Mouse (Mus musculus): ENCODE results near the gene Slc16a11. TPM values are rescaled to one million over a fixed set of nuclear protein-coding genes. Genes with fewer than 3 reads are reported as not detected.

Gene Slc16a11
- total and polyA plus RNA-seq, 3 experiments, result 0.51 to 2.3 TPM; not detected in 1

GRCm38 (mm10) chr11:70219873-70220272, 7.3 kb downstream of the Slc16a11 start:
- Histone ChIP-seq H3K4me1 (ENCODE audit: control insufficient read depth in 1 of 2, insufficient read depth in 2 of 2) (peaks cover 15 to 30% of the 10 kb centered on the region in 2 experiments; a peak in 3 of 4 replicates), H3K36me3 (replicated peaks in 1 of 2; ENCODE audit: control insufficient read depth in 1 of 2, insufficient read depth in 1 of 2, low read length in 1 of 2) (peaks cover 5 to 57% of the 10 kb centered on the region in 2 experiments), H3K27ac (ENCODE audit: insufficient read depth, low read depth) (no peak overlapping the region), H3K4me3 (replicated peaks in 1 of 3; ENCODE audit: low read depth in 2 of 3, low read length in 2 of 3, poor library complexity in 1 of 3) (peak overlapping the region; percentile 61 to 78 (median 76)), H3K4me2 (ENCODE audit: insufficient read depth, low read depth, poor library complexity, severe bottlenecking) (peak overlapping the region; percentile 57), H3K27me3 (replicated peaks) (no peaks in the 10 kb centered on the region), H3K9me3 (replicated peaks; ENCODE audit: low read length) (no peaks in the 10 kb centered on the region), H3K9ac (ENCODE audit: insufficient read depth, low read depth) (peak overlapping the region; percentile 70), H3K79me2 (replicated peaks; ENCODE audit: control insufficient read depth, extremely low read depth, insufficient read depth, poor library complexity, severe bottlenecking) (no peaks in the 10 kb centered on the region)
- TF ChIP-seq ZC3H11A (IDR thresholded peaks at IDR 0.05; ENCODE audit: low read depth, low read length), result no peak
- no peak for TF ChIP-seq HCFC1 (IDR thresholded peaks at IDR 0.05; ENCODE audit: low read depth, low read length)
- no peak for TF ChIP-seq SIN3A (IDR thresholded peaks at IDR 0.05; ENCODE audit: low read length)
- no peak for TF ChIP-seq ETS1 (conservative IDR thresholded peaks at IDR 0.05; ENCODE audit: low read depth, low read length)
- TF ChIP-seq ZNF384 (IDR thresholded peaks at IDR 0.05; ENCODE audit: low read depth, low read length), result no peak
- TF ChIP-seq RAD21 (IDR thresholded peaks at IDR 0.05; ENCODE audit: low read depth, low read length), result no peak
- no peak for TF ChIP-seq MYC (IDR thresholded peaks at IDR 0.05; ENCODE audit: low read depth, low read length)
- no peak for TF ChIP-seq BHLHE40 (IDR thresholded peaks at IDR 0.05; ENCODE audit: low read depth, low read length)
- no peak for TF ChIP-seq TCF12 (IDR thresholded peaks at IDR 0.05; ENCODE audit: low read depth, low read length)
- no peak for TF ChIP-seq POLR2A (IDR thresholded peaks at IDR 0.05; ENCODE audit: low read depth, low read length)
- no peak for TF ChIP-seq JUN (IDR thresholded peaks at IDR 0.05; ENCODE audit: insufficient read depth, low read depth, low read length)
- TF ChIP-seq ZMIZ1 (IDR thresholded peaks at IDR 0.05; ENCODE audit: low read depth, low read length), result no peak
- TF ChIP-seq EP300 (IDR thresholded peaks at IDR 0.05; ENCODE audit: low read length), result no peak
- TF ChIP-seq MXI1 (IDR thresholded peaks at IDR 0.05; ENCODE audit: low read depth, low read length), result no peak
- TF ChIP-seq CHD1 (IDR thresholded peaks at IDR 0.05; ENCODE audit: low read depth, low read length), result no peak
- no peak for TF ChIP-seq MEF2A (IDR thresholded peaks at IDR 0.05; ENCODE audit: borderline replicate concordance, low read depth, low read length)
- no peak for TF ChIP-seq UBTF (IDR thresholded peaks at IDR 0.05; ENCODE audit: low read depth, low read length)
- dilution Hi-C loops (cut with MboI; ENCODE audit: extremely low pct_ligation_motif_present, extremely low pct_unique_long_range_greater_than_20kb, low sequenced_read_pairs), result no loop called here
- in situ Hi-C loops (cut with MboI; ENCODE audit: low pct_ligation_motif_present, low pct_unique_long_range_greater_than_20kb, low sequenced_read_pairs), result no loop called here
- DNase-seq (ENCODE audit: extremely low read depth), result no peak

DNA sequence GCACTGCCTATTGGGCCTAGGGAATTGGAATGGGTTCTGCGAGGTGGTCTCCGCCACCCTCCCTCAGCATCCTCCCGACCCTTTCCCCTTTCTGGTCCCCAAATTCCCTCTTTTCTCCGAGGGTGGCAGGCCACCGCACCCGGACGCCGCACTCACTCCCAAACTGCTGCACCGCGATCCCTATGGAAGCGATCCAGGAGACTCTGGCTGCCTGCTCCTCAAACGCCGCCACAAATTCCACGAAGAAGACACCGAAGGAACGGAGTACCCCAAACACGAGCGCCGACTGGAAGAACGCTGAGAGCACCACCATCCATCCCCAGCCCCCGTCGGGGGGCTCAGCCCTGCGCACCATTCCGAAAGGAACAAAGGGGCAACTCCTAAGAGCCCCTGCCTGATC, 7.8 kb downstream of the Slc16a11 start:
- peak overlapping the region; percentile 57 for H3K4me2 ChIP-seq (ENCODE audit: insufficient read depth, low read depth, poor library complexity, severe bottlenecking)
- H3K9ac ChIP-seq (ENCODE audit: insufficient read depth, low read depth), result peak overlapping the region; percentile 70
- no peaks in the 10 kb centered on the region for H3K79me2 ChIP-seq (replicated peaks; ENCODE audit: control insufficient read depth, extremely low read depth, insufficient read depth, poor library complexity, severe bottlenecking)
- peaks cover 5 to 52% of the 10 kb centered on the region in 2 experiments for H3K36me3 ChIP-seq (replicated peaks in 1 of 2; ENCODE audit: control insufficient read depth in 1 of 2, insufficient read depth in 1 of 2, low read length in 1 of 2)
- dilution Hi-C loops (cut with MboI; ENCODE audit: extremely low pct_ligation_motif_present, extremely low pct_unique_long_range_greater_than_20kb, low sequenced_read_pairs), result no loop called here
- H3K27me3 ChIP-seq (replicated peaks), result no peaks in the 10 kb centered on the region
- in situ Hi-C loops (cut with MboI; ENCODE audit: low pct_ligation_motif_present, low pct_unique_long_range_greater_than_20kb, low sequenced_read_pairs), result no loop called here
- TF ChIP-seq TCF12 (IDR thresholded peaks at IDR 0.05; ENCODE audit: low read depth, low read length) (0 out of 2 replicates have a peak, but pooled peaks have one; percentile 6), MEF2A (IDR thresholded peaks at IDR 0.05; ENCODE audit: borderline replicate concordance, low read depth, low read length) (peak; percentile 24; the same call in 1 of the 2 replicates), CHD1 (IDR thresholded peaks at IDR 0.05; ENCODE audit: low read depth, low read length) (no peak), MAX (IDR thresholded peaks at IDR 0.05; ENCODE audit: low read length) (no peak)
- H3K9me3 ChIP-seq (replicated peaks; ENCODE audit: low read length), result no peaks in the 10 kb centered on the region
- no peak overlapping the region for H3K27ac ChIP-seq (ENCODE audit: insufficient read depth, low read depth)
- peaks cover 15 to 30% of the 10 kb centered on the region in 2 experiments; a peak in 3 of 4 replicates for H3K4me1 ChIP-seq (ENCODE audit: control insufficient read depth in 1 of 2, insufficient read depth in 2 of 2)
- DNase-seq (ENCODE audit: extremely low read depth), result no peak
- peak overlapping the region; percentile 61 to 78 (median 76) for H3K4me3 ChIP-seq (replicated peaks in 1 of 3; ENCODE audit: low read depth in 2 of 3, low read length in 2 of 3, poor library complexity in 1 of 3)

All from CH12.LX (cell line).